Comparison of ENCODE assay signal across 11 mouse cellular contexts in the genomic region with DNA sequence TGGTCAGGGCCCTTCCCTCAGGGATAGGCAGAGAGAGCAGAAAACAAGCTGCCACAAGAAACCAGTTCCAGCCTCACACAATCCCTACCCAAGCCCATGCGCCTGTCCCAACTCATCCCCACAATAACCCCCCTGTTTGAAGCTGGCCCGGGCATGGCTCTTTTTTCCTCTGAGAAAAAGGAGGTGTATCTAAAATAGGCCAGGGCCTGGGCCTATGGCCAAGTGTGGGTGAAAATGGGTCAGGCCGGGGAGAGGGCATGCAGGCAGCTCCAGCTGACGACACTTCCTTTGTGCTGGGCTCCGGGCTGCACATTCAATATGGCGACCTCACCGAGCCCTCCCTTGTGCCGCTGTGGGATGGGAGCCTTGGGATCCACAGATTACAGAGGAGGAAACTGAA. TPM values are rescaled to one million over a fixed set of nuclear protein-coding genes. Genes with fewer than 3 reads are reported as not detected.
DNase-seq lines count a peak whose midpoint lies in the region; ATAC-seq lines count a peak whose summit lies in the region.
"Had no signal": no experiment of that assay in that cellular context is flagged by ENCODE, and none has a peak within 500 bp of the region (broad histone marks: within the 10 kb centered on the region; RNA-seq: fewer than 3 reads in every experiment).

No protein-coding gene starts in this region.

- no peak for ATAC-seq in midbrain, embryonic 13.5 days
- ATAC-seq in midbrain, embryonic 14.5 days (ENCODE audit: low FRiP score, low TSS enrichment): no peak
- ATAC-seq in frontal cortex, adult (ENCODE audit: low TSS enrichment): 0 out of 2 replicates have a peak, but pooled peaks have one; percentile 17
- 0 out of 2 replicates have a peak, but pooled peaks have one; percentile 16 for ATAC-seq in hindbrain, embryonic 16.5 days
- ATAC-seq: inflammation-experienced regulatory T-cells, adult 6 months had no signal

- no peaks in the 10 kb centered on the region for H3K36me3 ChIP-seq in midbrain, embryonic 13.5 days
- no peaks in the 10 kb centered on the region for H3K36me3 ChIP-seq in midbrain, embryonic 14.5 days (ENCODE audit: control insufficient read depth, insufficient read depth, low read length)
- H3K36me3 ChIP-seq in hindbrain, embryonic 16.5 days (ENCODE audit: control insufficient read depth, insufficient read depth, low read length): no peaks in the 10 kb centered on the region

- H3K4me2 ChIP-seq in midbrain, embryonic 13.5 days (replicated peaks): no peak overlapping the region
- H3K4me2 ChIP-seq in midbrain, embryonic 14.5 days (ENCODE audit: low read length): no peak overlapping the region
- H3K4me2 ChIP-seq in hindbrain, embryonic 16.5 days (ENCODE audit: low read length): no peak overlapping the region

- H3K27me3 ChIP-seq in midbrain, embryonic 13.5 days: no peaks in the 10 kb centered on the region
- no peaks in the 10 kb centered on the region for H3K27me3 ChIP-seq in midbrain, embryonic 14.5 days (ENCODE audit: control insufficient read depth, insufficient read depth, low read length)
- no peaks in the 10 kb centered on the region for H3K27me3 ChIP-seq in hindbrain, embryonic 16.5 days (replicated peaks; ENCODE audit: control insufficient read depth, insufficient read depth, low read length)

- WGBS in midbrain, embryonic 13.5 days: 82% methylated on average over 8 of the region's 8 CpGs
- WGBS in midbrain, embryonic 14.5 days: 85% methylated on average over 8 of the region's 8 CpGs
- 71% methylated on average over 8 of the region's 8 CpGs for WGBS in hindbrain, embryonic 16.5 days

- H3K9me3 ChIP-seq in midbrain, embryonic 13.5 days: no peaks in the 10 kb centered on the region
- H3K9me3 ChIP-seq in midbrain, embryonic 14.5 days (ENCODE audit: control insufficient read depth, low read length): no peaks in the 10 kb centered on the region
- no peaks in the 10 kb centered on the region; the same call in 1 of the 2 replicates for H3K9me3 ChIP-seq in hindbrain, embryonic 16.5 days (ENCODE audit: control insufficient read depth, low read length)

- peak overlapping the region; percentile 77; the same call in 1 of the 2 replicates for H3K27ac ChIP-seq in midbrain, embryonic 13.5 days
- H3K27ac ChIP-seq in midbrain, embryonic 14.5 days (replicated peaks; ENCODE audit: low read depth, low read length): no peak overlapping the region; the same call in 1 of the 2 replicates
- peak overlapping the region; percentile 16; the same call in 1 of the 2 replicates for H3K27ac ChIP-seq in hindbrain, embryonic 16.5 days (ENCODE audit: low read depth, low read length)

- H3K9ac ChIP-seq in midbrain, embryonic 13.5 days (replicated peaks): no peak overlapping the region
- H3K9ac ChIP-seq in midbrain, embryonic 14.5 days (replicated peaks; ENCODE audit: low read length): no peak overlapping the region
- H3K9ac ChIP-seq in hindbrain, embryonic 16.5 days (ENCODE audit: low read depth, low read length): no peak overlapping the region

- DNase-seq in midbrain, embryonic 14.5 days: no peak
- peak; percentile 58 for DNase-seq in right cerebral cortex, postnatal 4 days
- DNase-seq in kidney, postnatal 4 days: no peak
- no peak for DNase-seq in spleen, adult 18-20 months
- DNase-seq in thymus, postnatal 25 days: no peak

- H3K4me3 ChIP-seq in midbrain, embryonic 13.5 days (replicated peaks): no peak overlapping the region
- H3K4me3 ChIP-seq in midbrain, embryonic 14.5 days (replicated peaks; ENCODE audit: low read depth, low read length): no peak overlapping the region
- no peak overlapping the region for H3K4me3 ChIP-seq in hindbrain, embryonic 16.5 days (ENCODE audit: low read length)

- H3K4me1 ChIP-seq in midbrain, embryonic 13.5 days (replicated peaks): peaks cover 25% of the 10 kb centered on the region
- H3K4me1 ChIP-seq in midbrain, embryonic 14.5 days (ENCODE audit: control insufficient read depth, insufficient read depth, low read length): peaks cover 11% of the 10 kb centered on the region
- peaks cover 8% of the 10 kb centered on the region for H3K4me1 ChIP-seq in hindbrain, embryonic 16.5 days (ENCODE audit: control insufficient read depth, insufficient read depth, low read depth, low read length)

RNA-seq across cellular contexts. Expression of gene Crybb2, which starts 26.4 kb away (rescaled TPM):
- not detected in 2 replicates for polyA plus RNA-seq in midbrain, embryonic 13.5 days (2015; fragmentation: Nextera tagmentation; extraction: Ambion mirVana)
- polyA plus RNA-seq in midbrain, embryonic 14.5 days (2014; fragmentation: Nextera tagmentation; extraction: Ambion mirVana): not detected in 2 replicates
- not detected in 2 replicates for polyA plus RNA-seq in hindbrain, embryonic 16.5 days (2015; fragmentation: Nextera tagmentation; extraction: Ambion mirVana)
- polyA plus RNA-seq: inflammation-experienced regulatory T-cells, adult 6 months; liver, embryonic 16.5 days; neural tube, embryonic 11.5 days had no signal

RNA-seq across cellular contexts. Expression of gene Grk3, which starts 27.9 kb away (rescaled TPM):
- polyA plus RNA-seq in midbrain, embryonic 13.5 days (2015; fragmentation: Nextera tagmentation; extraction: Ambion mirVana): 15.1 and 16.5 TPM in 2 replicates
- 16.3 and 18.7 TPM in 2 replicates for polyA plus RNA-seq in midbrain, embryonic 14.5 days (2014; fragmentation: Nextera tagmentation; extraction: Ambion mirVana)
- polyA plus RNA-seq in hindbrain, embryonic 16.5 days (2015; fragmentation: Nextera tagmentation; extraction: Ambion mirVana): 27.2 and 30.8 TPM in 2 replicates

RNA-seq across cellular contexts. Expression of gene Crybb3, which starts 37.9 kb away (rescaled TPM):
- 0.27 and 0.42 TPM in 2 replicates for polyA plus RNA-seq in midbrain, embryonic 13.5 days (2015; fragmentation: Nextera tagmentation; extraction: Ambion mirVana)
- polyA plus RNA-seq in midbrain, embryonic 14.5 days (2014; fragmentation: Nextera tagmentation; extraction: Ambion mirVana): 0.70 and 0.77 TPM in 2 replicates
- 0.86 and 1.8 TPM in 2 replicates for polyA plus RNA-seq in hindbrain, embryonic 16.5 days (2015; fragmentation: Nextera tagmentation; extraction: Ambion mirVana)
- polyA plus RNA-seq: liver, embryonic 16.5 days; neural tube, embryonic 11.5 days had no signal

Comparison
In these comparisons a context has a peak if more than half of its experiments do, and no peak if none do; other contexts are left out.
1. ATAC-seq: peak in frontal cortex, adult (single experiment) and hindbrain, embryonic 16.5 days (single experiment); none in midbrain, embryonic 13.5 days (single experiment) and midbrain, embryonic 14.5 days (single experiment).